Mouse (Mus musculus): Measurements from ENCODE around the gene Celsr3.
A peak's percentile ranks its signal among the peaks of the same experiment; 100 is the strongest.

Gene Celsr3

GRCm38 (mm10) chr9:108807674-108808073 is 18.4 kb upstream of the Celsr3 start:
- DNase-seq, result no peak

GRCm38 (mm10) chr9:108808163-108808665 is 17.9 kb upstream of the Celsr3 start, which contains the start of gene Nckipsd:
TSS of gene Nckipsd (plus strand) at chr9:108808368.
- peak; percentile 93 for DNase-seq

GRCm38 (mm10) chr9:108809188-108809587 is 16.9 kb upstream of the Celsr3 start:
- DNase-seq, result no peak

- no peak for DNase-seq
These were observed 16.4 kb upstream of the Celsr3 start for GRCm38 (mm10) chr9:108809723-108810122.

- no peak for DNase-seq
These were observed 15.6 kb upstream of the Celsr3 start for GRCm38 (mm10) chr9:108810516-108810915.

GRCm38 (mm10) chr9:108815557-108815956 is 10.6 kb upstream of the Celsr3 start:
- no peak for DNase-seq

GRCm38 (mm10) chr9:108819495-108819894 is 6.6 kb upstream of the Celsr3 start:
- DNase-seq, result peak; percentile 73

GRCm38 (mm10) chr9:108820077-108820476 is 6.0 kb upstream of the Celsr3 start:
- DNase-seq, result no peak

- DNase-seq, result peak; percentile 59
These were observed 1.9 kb upstream of the Celsr3 start for GRCm38 (mm10) chr9:108824144-108824685.

GRCm38 (mm10) chr9:108824755-108825413 is 1.2 kb upstream of the Celsr3 start:
- peak; percentile 95 for DNase-seq

- peak; percentile 81 for DNase-seq
These were observed 700 bp downstream of the Celsr3 start for GRCm38 (mm10) chr9:108826700-108827340.

GRCm38 (mm10) chr9:108827454-108827853 is 1.3 kb downstream of the Celsr3 start:
- DNase-seq, result no peak

GRCm38 (mm10) chr9:108827906-108828305 is 1.8 kb downstream of the Celsr3 start:
- no peak for DNase-seq

GRCm38 (mm10) chr9:108831637-108832036 is 5.5 kb downstream of the Celsr3 start:
- no peak for DNase-seq

GRCm38 (mm10) chr9:108832390-108833108 is 6.4 kb downstream of the Celsr3 start:
- peak; percentile 97 for DNase-seq

- DNase-seq, result peak; percentile 57
These were observed 16.9 kb downstream of the Celsr3 start for GRCm38 (mm10) chr9:108842989-108843388.

GRCm38 (mm10) chr9:108845390-108845789 is 19.3 kb downstream of the Celsr3 start:
- no peak for DNase-seq

GRCm38 (mm10) chr9:108847374-108847773 is 21.3 kb downstream of the Celsr3 start:
- DNase-seq, result no peak

- no peak for DNase-seq
These were observed 22.3 kb downstream of the Celsr3 start for GRCm38 (mm10) chr9:108848419-108848818.

GRCm38 (mm10) chr9:108852976-108853375 is 26.9 kb downstream of the Celsr3 start, which contains the start of gene Slc26a6:
TSS of gene Slc26a6 (plus strand) at chr9:108853283.
- DNase-seq, result no peak

GRCm38 (mm10) chr9:108853635-108854240 is 27.6 kb downstream of the Celsr3 start:
- DNase-seq, result peak; percentile 96

GRCm38 (mm10) chr9:108854241-108854696 is 28.1 kb downstream of the Celsr3 start:
- DNase-seq, result peak; percentile 91

- DNase-seq, result no peak
These were observed 29.2 kb downstream of the Celsr3 start for GRCm38 (mm10) chr9:108855335-108855734.
